Comparison of ENCODE assay signal across 9 mouse cellular contexts in the genomic region with DNA sequence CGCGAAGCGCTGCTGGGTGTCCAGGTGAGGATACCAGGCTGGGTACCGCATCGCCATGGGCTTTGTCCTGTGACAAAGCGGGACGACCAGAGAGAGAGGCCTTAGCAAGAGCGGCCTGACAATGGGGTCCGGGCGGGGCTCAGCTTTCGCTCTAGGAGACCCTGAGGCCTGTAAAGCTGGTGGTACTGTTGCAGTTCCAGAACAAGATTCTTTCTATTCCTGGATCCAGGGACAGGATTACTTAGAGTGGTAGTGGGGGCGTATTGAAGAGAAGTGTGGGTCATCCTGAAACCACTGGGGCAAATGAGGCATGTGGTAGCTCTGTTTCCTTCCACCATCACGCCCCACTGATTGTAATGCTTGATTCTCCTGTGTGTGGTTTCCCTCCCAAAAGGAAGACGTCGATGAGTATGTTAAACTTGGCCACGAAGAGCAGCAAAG. TPM values are rescaled to one million over a fixed set of nuclear protein-coding genes. Genes with fewer than 3 reads are reported as not detected.
DNase-seq lines count a peak whose midpoint lies in the region; ATAC-seq lines count a peak whose summit lies in the region.
"Had no signal": no experiment of that assay in that cellular context is flagged by ENCODE, and none has a peak within 500 bp of the region (broad histone marks: within the 10 kb centered on the region; RNA-seq: fewer than 3 reads in every experiment).

No protein-coding gene starts in this region.

- peaks cover 11% of the 10 kb centered on the region for H3K4me1 ChIP-seq in lung, embryonic 16.5 days (replicated peaks; ENCODE audit: control insufficient read depth, insufficient read depth, low read length)
- no peaks in the 10 kb centered on the region for H3K4me1 ChIP-seq in embryonic facial prominence, embryonic 11.5 days (ENCODE audit: control insufficient read depth, insufficient read depth, low read length)

- H3K4me2 ChIP-seq in lung, embryonic 16.5 days (ENCODE audit: low read depth, low read length), result peak overlapping the region; percentile 63
- H3K4me2 ChIP-seq in embryonic facial prominence, embryonic 11.5 days (ENCODE audit: low read depth, low read length), result peak overlapping the region; percentile 32

- H3K36me3 ChIP-seq in lung, embryonic 16.5 days (ENCODE audit: control insufficient read depth, insufficient read depth, low read length), result peaks cover 9% of the 10 kb centered on the region
- H3K36me3 ChIP-seq in embryonic facial prominence, embryonic 11.5 days (replicated peaks; ENCODE audit: control insufficient read depth, insufficient read depth, low read depth, low read length), result peaks cover 3% of the 10 kb centered on the region; the same call in 1 of the 2 replicates

- no peaks in the 10 kb centered on the region for H3K9me3 ChIP-seq in lung, embryonic 16.5 days (ENCODE audit: control insufficient read depth, low read length)
- H3K9me3 ChIP-seq in embryonic facial prominence, embryonic 11.5 days (replicated peaks; ENCODE audit: control insufficient read depth, low read length), result no peaks in the 10 kb centered on the region

- peak overlapping the region; percentile 96 for H3K27ac ChIP-seq in lung, embryonic 16.5 days (ENCODE audit: low read length)
- H3K27ac ChIP-seq in embryonic facial prominence, embryonic 11.5 days (replicated peaks; ENCODE audit: low read depth, low read length), result peak overlapping the region; percentile 93

- under 1% methylated on average over 16 of the region's 16 CpGs for WGBS in lung, embryonic 16.5 days
- under 1% methylated on average over 16 of the region's 16 CpGs for WGBS in embryonic facial prominence, embryonic 11.5 days

- DNase-seq in lung, postnatal 10 days, result no peak
- peak; percentile 69 for DNase-seq in embryonic facial prominence, embryonic 11.5 days (ENCODE audit: low spot score)
- no peak for DNase-seq in cerebellum, adult 11 months
- no peak for DNase-seq in frontal cortex, postnatal 10 days (ENCODE audit: low spot score in 2 of 2)
- DNase-seq in natural killer cell, adult 2 months (ENCODE audit: low spot score in 2 of 2), result no peak

- peak overlapping the region; percentile 72 for H3K4me3 ChIP-seq in lung, embryonic 16.5 days (ENCODE audit: low read length)
- peak overlapping the region; percentile 65 for H3K4me3 ChIP-seq in embryonic facial prominence, embryonic 11.5 days (ENCODE audit: low read depth, low read length)

- no peaks in the 10 kb centered on the region for H3K27me3 ChIP-seq in lung, embryonic 16.5 days (ENCODE audit: control insufficient read depth, insufficient read depth, low read depth, low read length)
- no peaks in the 10 kb centered on the region for H3K27me3 ChIP-seq in embryonic facial prominence, embryonic 11.5 days (ENCODE audit: control insufficient read depth, insufficient read depth, low read length)

- peak overlapping the region; percentile 95 for H3K9ac ChIP-seq in lung, embryonic 16.5 days (ENCODE audit: low read length)
- peak overlapping the region; percentile 92 for H3K9ac ChIP-seq in embryonic facial prominence, embryonic 11.5 days (replicated peaks; ENCODE audit: low read length)

- peak; percentile 10; the same call in 1 of the 2 replicates for ATAC-seq in lung, embryonic 16.5 days (ENCODE audit: low read depth)
- ATAC-seq in embryonic facial prominence, embryonic 11.5 days (replicated peaks; ENCODE audit: insufficient number of reproducible peaks, low FRiP score, low TSS enrichment, low read depth), result peak; percentile 85
- ATAC-seq in inflammation-experienced regulatory T-cells, adult 6 months, result peak; percentile 24
- ATAC-seq in monocyte, adult 5-6 weeks (replicated peaks; ENCODE audit: insufficient number of reproducible peaks, low FRiP score, low TSS enrichment, poor library complexity, severe bottlenecking), result 0 out of 2 replicates have a peak, but pooled peaks have one; percentile 36

RNA-seq across cellular contexts. Expression of gene Rcn2, which starts 0.6 kb away (rescaled TPM):
- polyA plus RNA-seq in lung, embryonic 16.5 days (2015; fragmentation: Nextera tagmentation; extraction: Ambion mirVana), result 221 and 235 TPM in 2 replicates
- 361 and 370 TPM in 2 replicates for polyA plus RNA-seq in embryonic facial prominence, embryonic 11.5 days (2014; fragmentation: Nextera tagmentation; extraction: Ambion mirVana)
- 10 to 100 TPM in 2 of 3 experiments, 1 to 10 TPM in 1; 9.7 to 20.8 (median 19.7) TPM for polyA plus RNA-seq in inflammation-experienced regulatory T-cells, adult 6 months (2017; shearing (Covaris generic))
- total RNA-seq in monocyte, adult 5-6 weeks (2017), result 19.6 to 27.3 TPM (median 26.5 TPM) in 3 replicates

RNA-seq across cellular contexts. Expression of gene 4930563M21Rik, which starts 31.9 kb away (rescaled TPM):
- polyA plus RNA-seq in lung, embryonic 16.5 days (2015; fragmentation: Nextera tagmentation; extraction: Ambion mirVana), result not detected in 2 replicates
- not detected in 2 replicates for polyA plus RNA-seq in embryonic facial prominence, embryonic 11.5 days (2014; fragmentation: Nextera tagmentation; extraction: Ambion mirVana)
- not detected for polyA plus RNA-seq in inflammation-experienced regulatory T-cells, adult 6 months (2017; shearing (Covaris generic))
- total RNA-seq in monocyte, adult 5-6 weeks (2017), result not detected in 3 replicates
- total RNA-seq: hematopoietic stem cell, adult 5-6 weeks had no signal

RNA-seq across cellular contexts. Expression of gene Pstpip1, which starts 47.6 kb away (rescaled TPM):
- polyA plus RNA-seq in lung, embryonic 16.5 days (2015; fragmentation: Nextera tagmentation; extraction: Ambion mirVana), result 2.6 and 4.0 TPM in 2 replicates
- 0.31 and 0.32 TPM in 2 replicates for polyA plus RNA-seq in embryonic facial prominence, embryonic 11.5 days (2014; fragmentation: Nextera tagmentation; extraction: Ambion mirVana)
- 10 to 100 TPM; 38.5 to 48.0 (median 46.2) TPM for polyA plus RNA-seq in inflammation-experienced regulatory T-cells, adult 6 months (2017; shearing (Covaris generic))
- 114 to 190 TPM (median 131 TPM) in 3 replicates for total RNA-seq in monocyte, adult 5-6 weeks (2017)

Comparison
In these comparisons a context has a peak if more than half of its experiments do, and no peak if none do; other contexts are left out.
1. ATAC-seq: peak in every context shown above with its lines; median percentile 85 in embryonic facial prominence, embryonic 11.5 days; 36 in monocyte, adult 5-6 weeks; 24 in inflammation-experienced regulatory T-cells, adult 6 months; 10 in lung, embryonic 16.5 days.
2. RNA of gene Rcn2, which starts 0.6 kb away (polyA plus RNA-seq): 361 to 370 TPM in embryonic facial prominence, embryonic 11.5 days and 221 to 235 TPM in lung, embryonic 16.5 days; 9.7 to 20.8 TPM in inflammation-experienced regulatory T-cells, adult 6 months; every median in the first group is over 10 times any median in the second.